Mouse (Mus musculus) gonadal fat pad, adult 2 months (tissue): ENCODE data around the gene Tbxas1. TPM values are rescaled to one million over a fixed set of nuclear protein-coding genes. Genes with fewer than 3 reads are reported as not detected.
A peak's percentile ranks its signal among the peaks of the same experiment; 100 is the strongest.

Source experiments
- DNase-seq: peaks from one replicate; pipeline ENCODE4 v3.0.0-alpha.2; 2012; ENCODE audit warnings: low read depth
- polyA plus RNA-seq: library from polyadenylated mRNA; depleted of rRNA; stranded (reverse); fragments of >200 nt; gene quantifications from 2 replicates; pipeline ENCODE4 v1.2.3, GENCODE M21; 2012

Gene Tbxas1
- polyA plus RNA-seq, 1 experiment: 6.3 TPM

- DNase-seq: no peak
These were observed 15.4 kb upstream of the Tbxas1 start for GRCm38 (mm10) chr6:38859819-38860218.

DNA sequence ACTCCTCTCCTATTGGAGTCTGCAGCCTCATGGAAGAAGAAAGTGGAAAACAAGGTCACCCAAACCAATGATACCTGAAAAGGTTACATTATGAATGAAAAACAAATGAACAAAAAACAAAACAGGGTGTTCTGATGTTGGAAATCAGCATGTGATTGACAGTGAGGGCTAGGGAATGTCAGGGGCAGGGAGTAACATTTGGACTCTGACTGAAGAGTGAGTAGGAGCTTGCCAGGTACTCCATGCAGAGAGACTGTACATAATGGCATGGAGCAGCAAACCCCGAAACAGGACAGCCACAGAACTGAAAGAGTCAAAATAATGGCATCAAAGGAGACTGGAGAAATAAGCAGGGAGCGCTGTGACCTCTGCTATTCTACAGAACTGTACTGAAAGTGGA, 14.9 kb upstream of the Tbxas1 start:
- no peak for DNase-seq

- DNase-seq: no peak
These were observed 11.6 kb upstream of the Tbxas1 start for GRCm38 (mm10) chr6:38863595-38863994.

- DNase-seq: no peak
These were observed 9.4 kb upstream of the Tbxas1 start for GRCm38 (mm10) chr6:38865805-38866204.

- no peak for DNase-seq
These were observed 8.8 kb upstream of the Tbxas1 start for GRCm38 (mm10) chr6:38866357-38866756.

GRCm38 (mm10) chr6:38866761-38867160, 8.4 kb upstream of the Tbxas1 start:
- DNase-seq: no peak

- no peak for DNase-seq
These were observed 7.9 kb upstream of the Tbxas1 start for GRCm38 (mm10) chr6:38867291-38867690.

GRCm38 (mm10) chr6:38868974-38869373, 6.2 kb upstream of the Tbxas1 start:
- no peak for DNase-seq

DNA sequence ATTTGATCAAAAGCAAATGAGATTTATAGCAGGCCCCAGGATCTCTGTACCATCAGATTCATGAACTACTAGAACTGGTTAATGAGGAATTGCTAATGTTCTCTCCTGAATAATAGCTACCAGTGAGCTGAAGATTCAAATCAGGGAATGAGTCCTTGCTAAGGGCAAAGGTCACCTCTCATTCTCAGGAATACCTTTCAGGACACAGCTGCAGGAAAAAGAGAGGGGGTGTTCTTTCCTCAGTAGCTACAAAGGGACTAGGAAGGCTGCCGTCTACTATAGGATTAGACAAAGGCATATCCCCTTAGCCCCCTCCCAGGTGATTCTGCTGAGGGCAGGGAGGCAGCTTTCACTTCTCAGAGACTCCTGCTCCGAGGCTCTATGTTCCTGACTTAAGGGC, 5.1 kb upstream of the Tbxas1 start:
- DNase-seq: no peak

DNA sequence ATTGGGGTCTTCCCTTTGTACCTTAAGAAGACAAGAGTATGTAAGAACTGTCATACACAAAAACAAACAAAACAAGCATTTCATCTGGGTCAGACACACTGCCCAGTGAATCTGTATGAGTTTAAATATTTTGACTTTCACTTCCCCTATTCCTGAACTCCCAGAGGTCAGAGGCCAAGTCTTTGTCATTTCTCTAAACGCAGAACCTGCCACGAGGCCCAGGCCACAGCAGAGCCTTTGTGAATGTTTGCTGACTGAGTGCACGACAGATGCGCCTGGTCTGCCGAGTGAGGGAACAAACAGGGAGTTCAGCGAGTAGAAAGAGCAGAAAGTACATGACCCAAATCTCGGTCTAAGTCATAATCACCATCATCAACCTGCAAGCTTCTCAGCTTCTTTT, 4.2 kb upstream of the Tbxas1 start:
- no peak for DNase-seq

GRCm38 (mm10) chr6:38873316-38873715, 1.9 kb upstream of the Tbxas1 start:
- no peak for DNase-seq

- DNase-seq: no peak
These were observed 1.2 kb upstream of the Tbxas1 start for GRCm38 (mm10) chr6:38874035-38874434.

DNA sequence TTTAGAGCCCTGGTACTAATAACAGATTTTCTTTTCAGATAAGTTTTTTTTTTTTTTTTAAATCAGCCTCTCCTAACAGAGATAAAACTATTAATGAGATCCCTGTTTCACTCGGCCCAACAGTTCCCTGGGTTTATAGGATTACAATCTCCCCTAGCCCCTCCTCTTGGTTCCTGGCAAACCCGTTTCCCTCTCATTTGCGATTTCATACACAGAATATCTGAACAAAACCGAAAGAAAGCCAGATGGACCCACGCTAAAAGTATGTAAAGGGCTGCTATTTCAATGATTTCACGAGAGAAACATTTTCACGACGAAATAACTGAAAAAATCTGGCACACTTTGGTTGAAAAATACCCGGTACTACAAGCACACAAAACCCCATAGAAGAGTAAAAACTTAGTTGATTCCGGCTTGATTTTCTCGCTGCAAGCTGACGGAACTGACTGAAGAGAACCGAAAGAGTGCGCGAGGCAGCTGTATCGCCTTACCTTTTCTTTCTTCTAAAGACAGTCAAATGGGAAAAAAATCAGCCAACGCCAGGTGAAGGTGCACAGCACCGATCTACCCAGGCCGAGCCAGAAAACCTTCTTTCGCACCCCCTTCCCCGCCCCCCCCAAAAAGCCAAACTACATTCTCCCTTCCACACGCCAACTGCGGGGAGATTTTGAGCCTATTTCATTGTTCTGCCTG, 493 bp upstream of the Tbxas1 start:
- DNase-seq: no peak

DNA sequence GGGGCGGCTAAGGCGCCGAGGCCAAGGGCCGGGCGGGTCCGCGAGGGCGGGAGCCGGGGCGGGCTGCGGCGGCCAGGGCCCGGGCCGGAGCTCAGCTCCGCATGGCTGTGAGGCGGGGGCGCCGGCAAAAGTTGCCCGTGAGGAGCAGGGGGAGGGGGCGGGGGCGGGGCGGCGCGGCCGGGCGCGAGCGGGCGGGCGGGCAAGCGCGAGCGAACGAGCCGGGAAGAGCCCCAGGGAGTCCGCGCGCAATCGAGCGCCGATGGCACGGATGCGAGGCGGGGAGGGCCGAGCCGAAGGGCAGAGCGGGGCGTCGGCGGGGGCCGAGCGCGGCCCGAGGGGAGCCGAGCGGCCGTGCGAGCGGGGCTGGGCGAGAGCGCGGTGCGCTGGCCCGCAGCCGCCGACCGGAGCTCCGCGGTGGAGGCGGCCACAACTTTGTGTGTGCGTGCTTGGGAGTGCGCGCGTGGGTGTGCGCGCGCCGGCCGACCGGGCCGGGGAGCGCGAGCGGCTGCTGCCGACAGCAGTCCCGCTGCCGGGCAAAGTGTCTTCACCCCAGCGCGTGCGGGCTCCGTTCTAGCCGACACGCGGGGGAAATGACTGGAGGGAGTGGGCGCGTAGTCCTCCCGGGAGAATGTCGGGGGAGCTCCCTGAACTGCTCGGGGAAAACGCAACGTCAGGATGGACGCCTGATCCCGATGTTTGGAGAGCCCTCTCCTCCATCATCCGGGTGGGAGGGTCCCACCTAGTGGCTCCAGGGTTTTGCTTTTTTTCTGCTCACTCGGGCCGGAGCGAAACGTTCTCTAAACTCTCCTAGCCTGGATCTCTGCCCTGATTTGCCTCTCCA, 1.1 kb downstream of the Tbxas1 start, which contains the start of gene Hipk2:
Hipk2 (minus strand) TSS at position 95 of the 841 bp plus-strand sequence.
- no peak for DNase-seq

DNA sequence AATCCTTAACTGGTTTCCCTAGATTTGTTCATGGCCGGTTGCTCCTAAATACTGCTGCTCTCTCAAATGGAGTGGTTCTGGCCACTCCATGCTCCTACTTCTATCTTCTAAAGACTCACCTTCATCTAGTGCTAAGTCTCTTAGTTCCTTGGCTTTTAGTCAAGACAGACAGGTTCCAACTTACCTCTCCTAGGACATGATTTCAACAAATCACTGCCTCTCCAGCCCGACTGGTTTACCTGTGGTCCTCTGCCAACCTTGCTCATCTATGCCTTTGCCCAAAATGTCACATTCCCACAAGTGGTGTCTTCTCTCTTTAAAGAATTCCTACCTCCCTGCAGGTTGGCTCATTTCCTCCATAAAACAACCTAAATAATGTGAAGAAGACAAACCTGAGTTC, 2.5 kb downstream of the Tbxas1 start:
- DNase-seq: peak; percentile 90

GRCm38 (mm10) chr6:38881468-38881867, 6.3 kb downstream of the Tbxas1 start:
- no peak for DNase-seq

- no peak for DNase-seq
These were observed 6.8 kb downstream of the Tbxas1 start for GRCm38 (mm10) chr6:38881975-38882374.

DNA sequence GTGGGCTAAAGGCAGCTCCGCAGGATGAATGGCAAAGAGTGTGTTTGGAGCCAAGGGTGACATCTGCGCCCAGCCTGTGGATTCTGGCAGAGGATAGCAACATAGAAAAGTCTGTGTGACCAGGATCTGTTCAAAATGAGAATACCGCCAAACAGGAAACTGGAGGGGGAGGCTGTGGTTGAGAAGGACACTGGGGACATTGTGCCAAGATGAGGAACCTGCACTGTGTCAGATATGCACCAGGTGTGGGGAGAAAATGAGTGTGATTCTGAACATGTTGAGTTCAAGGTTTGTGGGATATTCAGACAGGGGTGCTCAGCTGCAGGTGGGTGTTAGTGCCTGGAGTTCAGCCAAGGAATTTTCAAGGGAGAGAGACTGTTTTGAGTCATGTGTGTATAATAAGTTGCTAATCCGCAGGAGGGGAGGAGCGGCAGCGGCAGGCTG, 7.5 kb downstream of the Tbxas1 start:
- DNase-seq: no peak

- no peak for DNase-seq
These were observed 9.3 kb downstream of the Tbxas1 start for GRCm38 (mm10) chr6:38884482-38884881.

GRCm38 (mm10) chr6:38885132-38885531, 9.9 kb downstream of the Tbxas1 start:
- no peak for DNase-seq

GRCm38 (mm10) chr6:38887436-38887835, 12.2 kb downstream of the Tbxas1 start:
- no peak for DNase-seq

DNA sequence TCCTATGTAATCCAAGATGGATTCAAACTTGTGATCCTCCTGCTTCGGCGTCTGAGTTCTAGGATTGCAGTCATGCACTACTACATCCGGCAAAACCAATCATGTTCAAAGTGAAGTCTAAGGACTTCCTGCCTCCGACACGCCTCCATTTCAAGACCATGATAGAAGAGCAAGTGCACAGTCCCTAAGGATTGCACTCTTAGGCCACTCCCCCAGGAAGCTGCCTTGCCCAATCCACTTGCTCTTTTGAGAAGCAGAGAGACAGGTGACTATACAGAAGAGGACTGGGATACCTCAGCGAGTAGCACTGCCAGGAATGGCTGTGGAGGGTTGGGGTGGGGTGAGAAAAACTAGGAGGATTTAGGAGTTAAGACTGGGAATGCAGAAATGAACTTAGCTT, 14.0 kb downstream of the Tbxas1 start:
- DNase-seq: no peak

DNA sequence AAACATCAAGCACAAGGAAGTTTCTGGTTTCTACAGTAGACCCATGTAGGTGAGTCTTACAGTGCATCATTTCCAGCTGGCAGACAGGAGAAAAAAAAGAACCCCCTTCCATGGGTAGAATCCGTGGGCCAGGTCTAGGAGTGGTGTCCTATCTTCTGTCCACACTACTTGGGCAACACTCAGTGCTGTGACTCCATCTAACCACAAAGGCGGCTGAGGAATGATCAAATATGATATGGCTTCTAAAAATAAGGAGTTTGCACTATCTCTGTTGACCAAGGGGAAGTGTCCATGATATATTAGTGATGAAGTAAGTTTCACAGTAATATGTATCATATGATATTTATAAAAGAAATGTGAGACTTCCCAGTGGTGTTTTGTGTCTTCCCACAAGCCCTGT, 16.8 kb downstream of the Tbxas1 start:
- DNase-seq: no peak
